Mouse (Mus musculus) skeletal muscle tissue, adult 2 months (tissue): ENCODE measurements at regions not wholly inside any gene's neighbourhood (a gene's known extent, or its start where the extent isn't known, plus 50 kb on each side); places are given as distances from the start of the nearest gene placed in this dataset.
A peak's percentile ranks its signal among the peaks of the same experiment; 100 is the strongest.

Source experiments
- DNase-seq: peaks from one replicate; pipeline ENCODE4 v3.0.0-alpha.2; 2012; ENCODE audit warnings: low read depth, low spot score

- no peak for DNase-seq
Observed at GRCm38 (mm10) chr6:100390258-100390910, 103.1 kb upstream of the Rybp start.

GRCm38 (mm10) chr6:100387042-100387441, 99.8 kb upstream of the Rybp start:
- DNase-seq, result no peak

GRCm38 (mm10) chr6:100385640-100386039, 98.4 kb upstream of the Rybp start:
- no peak for DNase-seq

- DNase-seq, result peak; percentile 16
Observed at GRCm38 (mm10) chr6:100381046-100381445, 93.8 kb upstream of the Rybp start.

- DNase-seq, result peak; percentile 7
Observed at GRCm38 (mm10) chr6:100380536-100380935, 93.3 kb upstream of the Rybp start.

- no peak for DNase-seq
Observed at GRCm38 (mm10) chr6:100379792-100380191, 92.5 kb upstream of the Rybp start.

GRCm38 (mm10) chr6:100378533-100378874, 91.2 kb upstream of the Rybp start:
- DNase-seq, result no peak

GRCm38 (mm10) chr6:100377828-100378532, 90.7 kb upstream of the Rybp start:
- no peak for DNase-seq

GRCm38 (mm10) chr6:100376656-100377055, 89.4 kb upstream of the Rybp start:
- DNase-seq, result no peak

GRCm38 (mm10) chr6:100370828-100371227, 83.5 kb upstream of the Rybp start:
- DNase-seq, result no peak

GRCm38 (mm10) chr6:100370358-100370757, 83.1 kb upstream of the Rybp start:
- DNase-seq, result no peak

- no peak for DNase-seq
Observed at GRCm38 (mm10) chr6:100366231-100366630, 78.9 kb upstream of the Rybp start.

GRCm38 (mm10) chr6:100365791-100366190, 78.5 kb upstream of the Rybp start:
- DNase-seq, result no peak

- DNase-seq, result no peak
Observed at GRCm38 (mm10) chr6:100363683-100364082, 76.4 kb upstream of the Rybp start.

- no peak for DNase-seq
Observed at GRCm38 (mm10) chr6:100356617-100357399, 69.5 kb upstream of the Rybp start.

- no peak for DNase-seq
Observed at GRCm38 (mm10) chr6:100355858-100356257, 68.6 kb upstream of the Rybp start.

GRCm38 (mm10) chr6:100347481-100347880, 60.2 kb upstream of the Rybp start:
- no peak for DNase-seq

GRCm38 (mm10) chr6:100345073-100345472, 57.8 kb upstream of the Rybp start:
- DNase-seq, result no peak

GRCm38 (mm10) chr6:100341305-100342290, 54.3 kb upstream of the Rybp start:
- no peak for DNase-seq

- DNase-seq, result no peak
Observed at GRCm38 (mm10) chr6:100338291-100338690, 51.0 kb upstream of the Rybp start.
